Mouse (Mus musculus): ENCODE data around the gene Lysmd1.

DNA sequence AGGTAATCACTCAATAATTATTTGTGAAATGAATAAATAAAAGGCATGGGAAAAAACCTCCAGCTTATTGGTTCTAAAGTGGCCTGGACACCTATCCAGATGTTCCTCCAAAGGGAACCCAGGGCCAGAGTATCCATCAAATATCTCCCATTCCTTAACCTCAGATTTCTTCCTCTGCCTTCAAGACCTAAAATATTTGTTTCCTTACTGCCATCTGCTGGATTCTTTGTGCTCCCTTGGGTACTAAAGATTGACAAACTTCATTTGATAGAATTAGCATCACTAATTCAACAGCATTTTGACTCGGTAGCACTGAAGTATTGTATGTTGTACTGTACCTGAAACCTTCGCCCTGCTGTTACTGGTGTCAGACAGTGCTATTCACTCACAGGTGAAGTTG is 26.0 kb upstream of the Lysmd1 start:
- TF ChIP-seq POLR2A (IDR thresholded peaks at IDR 0.05; ENCODE audit: extremely low read depth, insufficient read depth, low read length) (no peak), CTCF (IDR thresholded peaks at IDR 0.05; ENCODE audit: low read depth, low read length) (no peak)
